ENCODE assay signal across 8 mouse cellular contexts in the genomic region with DNA sequence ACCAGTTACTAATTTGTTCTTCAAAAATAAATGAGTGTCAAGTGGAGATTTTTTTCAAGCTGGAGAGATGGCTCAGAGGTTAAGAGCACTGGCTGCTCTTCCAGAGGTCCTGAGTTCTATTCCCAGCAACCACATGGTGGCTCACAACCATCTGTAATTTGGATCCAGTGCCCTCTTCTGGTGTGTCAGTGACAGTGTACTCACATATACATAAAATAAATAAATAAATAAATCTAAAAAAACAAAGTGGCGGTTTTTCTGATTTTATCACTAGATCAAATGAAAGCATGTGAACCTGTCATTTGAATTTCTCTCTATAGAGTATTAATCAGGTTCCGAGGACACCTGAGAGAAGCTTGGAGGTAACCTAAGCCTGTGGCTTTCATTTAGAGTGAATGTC. TPM values are rescaled to one million over a fixed set of nuclear protein-coding genes. Genes with fewer than 3 reads are reported as not detected.
DNase-seq lines count a peak whose midpoint lies in the region; ATAC-seq and TF ChIP-seq lines count a peak whose summit lies in the region.

No protein-coding gene starts in this region.

- H3K36me3 ChIP-seq in hindbrain, embryonic 13.5 days, result peaks cover 9% of the 10 kb centered on the region
- 0 out of 2 replicates have a peak, but pooled peaks cover 4% of the 10 kb centered on the region for H3K36me3 ChIP-seq in hindbrain, embryonic 12.5 days
- H3K36me3 ChIP-seq in liver, postnatal 0 days (replicated peaks; ENCODE audit: insufficient read depth, low read length), result peaks cover 4% of the 10 kb centered on the region; the same call in 1 of the 2 replicates

- H3K4me3 ChIP-seq in hindbrain, embryonic 13.5 days, result no peak overlapping the region
- H3K4me3 ChIP-seq in hindbrain, embryonic 12.5 days, result no peak overlapping the region
- H3K4me3 ChIP-seq in liver, postnatal 0 days (ENCODE audit: low read depth, low read length), result no peak overlapping the region

- TF ChIP-seq CTCF in liver, postnatal 0 days (IDR thresholded peaks at IDR 0.05; ENCODE audit: low read depth), result 0 out of 2 replicates have a peak, but pooled peaks have one; percentile 13

- DNase-seq in cerebellum, adult 9-11 months, result peak; percentile 20
- no peak for DNase-seq in cerebellum, adult 8-10 months
- DNase-seq in 3T3-L1 (ENCODE audit: low read depth, low spot score), result peak; percentile 35
- no peak for DNase-seq in liver, postnatal 0 days
- DNase-seq in testis, postnatal 10 days (ENCODE audit: low spot score), result no peak
- DNase-seq in spleen, adult 18-20 months, result no peak

- TF ChIP-seq EP300 in liver, postnatal 0 days (IDR thresholded peaks at IDR 0.05; ENCODE audit: low read depth), result no peak

- no peak overlapping the region for H3K27ac ChIP-seq in hindbrain, embryonic 13.5 days
- no peak overlapping the region for H3K27ac ChIP-seq in hindbrain, embryonic 12.5 days
- H3K27ac ChIP-seq in liver, postnatal 0 days (ENCODE audit: low read depth), result no peak overlapping the region

- H3K9me3 ChIP-seq in hindbrain, embryonic 13.5 days, result no peaks in the 10 kb centered on the region
- H3K9me3 ChIP-seq in hindbrain, embryonic 12.5 days (replicated peaks), result no peaks in the 10 kb centered on the region
- no peaks in the 10 kb centered on the region for H3K9me3 ChIP-seq in liver, postnatal 0 days (ENCODE audit: low read length)

- no peaks in the 10 kb centered on the region for H3K27me3 ChIP-seq in hindbrain, embryonic 13.5 days
- no peaks in the 10 kb centered on the region for H3K27me3 ChIP-seq in hindbrain, embryonic 12.5 days
- no peaks in the 10 kb centered on the region for H3K27me3 ChIP-seq in liver, postnatal 0 days (ENCODE audit: insufficient read depth, low read length)

- ATAC-seq in hindbrain, embryonic 13.5 days (ENCODE audit: low FRiP score), result peak; percentile 31; the same call in 1 of the 2 replicates
- no peak for ATAC-seq in hindbrain, embryonic 12.5 days (ENCODE audit: low FRiP score)
- no peak for ATAC-seq in liver, postnatal 0 days

- peak overlapping the region; percentile 67; the same call in 1 of the 2 replicates for H3K4me2 ChIP-seq in hindbrain, embryonic 13.5 days
- H3K4me2 ChIP-seq in hindbrain, embryonic 12.5 days (replicated peaks), result no peak overlapping the region
- H3K4me2 ChIP-seq in liver, postnatal 0 days (ENCODE audit: low read depth, low read length), result peak overlapping the region; percentile 82; the same call in 1 of the 2 replicates

- H3K4me1 ChIP-seq in hindbrain, embryonic 13.5 days (replicated peaks), result peaks cover 7% of the 10 kb centered on the region
- H3K4me1 ChIP-seq in hindbrain, embryonic 12.5 days, result no peaks in the 10 kb centered on the region
- H3K4me1 ChIP-seq in liver, postnatal 0 days (ENCODE audit: insufficient read depth), result peaks cover 8% of the 10 kb centered on the region

- 88% methylated on average over 2 of the region's 2 CpGs for WGBS in hindbrain, embryonic 13.5 days
- 88% methylated on average over 2 of the region's 2 CpGs for WGBS in hindbrain, embryonic 12.5 days
- 78% methylated on average over 2 of the region's 2 CpGs for WGBS in liver, postnatal 0 days (ENCODE audit: insufficient replicate concordance)

- H3K9ac ChIP-seq in hindbrain, embryonic 13.5 days, result no peak overlapping the region
- no peak overlapping the region for H3K9ac ChIP-seq in hindbrain, embryonic 12.5 days
- no peak overlapping the region for H3K9ac ChIP-seq in liver, postnatal 0 days (replicated peaks)

RNA-seq across cellular contexts. Expression of gene Fbxo4, which starts 1.1 kb away (rescaled TPM):
- 8.2 and 8.3 TPM in 2 replicates for polyA plus RNA-seq in hindbrain, embryonic 13.5 days (2015; fragmentation: Nextera tagmentation; extraction: Ambion mirVana)
- 9.0 and 9.8 TPM in 2 replicates for polyA plus RNA-seq in hindbrain, embryonic 12.5 days (2016; fragmentation: Nextera tagmentation; extraction: Ambion mirVana)
- 8.6 and 9.2 TPM in 2 replicates for polyA plus RNA-seq in liver, postnatal 0 days (2015; fragmentation: Nextera tagmentation; extraction: Ambion mirVana)

RNA-seq across cellular contexts. Expression of gene AW549877, which starts 17.3 kb away (rescaled TPM):
- polyA plus RNA-seq in hindbrain, embryonic 13.5 days (2015; fragmentation: Nextera tagmentation; extraction: Ambion mirVana), result 40.0 and 41.5 TPM in 2 replicates
- polyA plus RNA-seq in hindbrain, embryonic 12.5 days (2016; fragmentation: Nextera tagmentation; extraction: Ambion mirVana), result 57.2 and 61.6 TPM in 2 replicates
- 5.4 and 5.7 TPM in 2 replicates for polyA plus RNA-seq in liver, postnatal 0 days (2015; fragmentation: Nextera tagmentation; extraction: Ambion mirVana)

RNA-seq across cellular contexts. Expression of gene Oxct1, which starts 47.9 kb away (rescaled TPM):
- 256 and 258 TPM in 2 replicates for polyA plus RNA-seq in hindbrain, embryonic 13.5 days (2015; fragmentation: Nextera tagmentation; extraction: Ambion mirVana)
- 200 and 208 TPM in 2 replicates for polyA plus RNA-seq in hindbrain, embryonic 12.5 days (2016; fragmentation: Nextera tagmentation; extraction: Ambion mirVana)
- polyA plus RNA-seq in liver, postnatal 0 days (2015; fragmentation: Nextera tagmentation; extraction: Ambion mirVana), result 14.3 and 16.2 TPM in 2 replicates

Comparison
In these comparisons a context has a peak if more than half of its experiments do, and no peak if none do; other contexts are left out.
1. DNase-seq: peak in cerebellum, adult 9-11 months (single experiment) and 3T3-L1 (single experiment); none in cerebellum, adult 8-10 months (single experiment), liver, postnatal 0 days (single experiment), testis, postnatal 10 days (single experiment) and spleen, adult 18-20 months (0 of 2).
2. RNA of gene Oxct1, which starts 47.9 kb away (polyA plus RNA-seq): 256 to 258 TPM in hindbrain, embryonic 13.5 days and 200 to 208 TPM in hindbrain, embryonic 12.5 days; 14.3 to 16.2 TPM in liver, postnatal 0 days; every median in the first group is over 10 times any median in the second.